Mouse (Mus musculus): ENCODE data around the gene Tex9.

DNA sequence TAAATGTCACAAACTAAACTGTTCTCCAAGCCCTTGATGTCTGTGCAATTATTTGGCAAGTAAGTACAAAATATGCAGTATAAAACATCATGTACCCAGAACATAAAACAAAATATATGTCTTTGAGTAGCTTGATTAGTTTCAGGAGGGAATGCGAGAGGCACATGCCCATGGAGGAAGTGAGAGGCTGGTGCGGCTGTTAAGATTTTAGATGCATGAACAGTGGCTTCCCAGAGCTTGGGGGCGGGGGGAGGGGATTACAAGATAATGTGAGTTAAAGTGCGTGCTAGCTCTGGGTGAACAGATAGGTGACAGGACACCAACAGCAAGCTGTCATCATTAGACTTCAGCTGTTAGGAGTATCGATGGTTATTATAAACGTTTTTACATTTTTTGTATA lies 40.9 kb downstream of the Tex9 start:
- TF ChIP-seq CTCF (IDR thresholded peaks at IDR 0.05; ENCODE audit: borderline replicate concordance, insufficient read depth, low read depth, low read length) (no peak), POLR2A (IDR thresholded peaks at IDR 0.05; ENCODE audit: borderline replicate concordance, insufficient read depth, low read length) (no peak)
